Mouse (Mus musculus): ENCODE results near the gene Gm13723. TPM values are rescaled to one million over a fixed set of nuclear protein-coding genes. Genes with fewer than 3 reads are reported as not detected.

Gm13723 gene
- not detected in 2 replicates for polyA plus RNA-seq (2015; fragmentation: Nextera tagmentation; extraction: Ambion mirVana)

DNA sequence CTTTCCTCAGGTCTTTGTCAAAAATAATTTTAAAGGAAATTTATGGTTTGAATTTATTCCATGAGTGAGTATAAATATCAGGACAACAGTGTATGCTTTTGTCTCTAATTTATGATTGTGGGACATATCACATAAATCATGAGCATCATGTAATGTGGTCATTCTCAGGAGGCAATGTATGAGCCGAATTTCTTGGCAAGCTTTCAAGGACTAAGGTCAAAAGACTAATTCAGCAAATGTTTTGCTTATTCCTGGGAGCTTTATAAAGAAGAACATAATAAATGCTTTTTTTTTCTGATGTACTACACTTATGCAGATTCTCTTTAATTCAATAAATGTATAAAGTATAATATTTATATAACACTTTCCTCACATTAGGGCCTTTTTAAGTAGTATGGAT is at the start of gene Gm13723:
Gene Gm13723 (minus strand): TSS at position 101 of the 400 bp plus-strand sequence.
- no peak within 1 kb of the TSS for H3K4me3 ChIP-seq (replicated peaks)
- H3K36me3 ChIP-seq: no peaks in the 10 kb centered on the region
- H3K4me1 ChIP-seq (replicated peaks): no peaks in the 10 kb centered on the region
- H3K9ac ChIP-seq (replicated peaks): no peak within 1 kb of the TSS
- no peak for ATAC-seq
- H3K4me2 ChIP-seq (replicated peaks): no peak within 1 kb of the TSS
- WGBS: 72% methylated on average over 1 of the region's 1 CpGs
- no peaks in the 10 kb centered on the region for H3K27me3 ChIP-seq
- H3K9me3 ChIP-seq: no peaks in the 10 kb centered on the region
- no peak within 1 kb of the TSS for H3K27ac ChIP-seq

DNA sequence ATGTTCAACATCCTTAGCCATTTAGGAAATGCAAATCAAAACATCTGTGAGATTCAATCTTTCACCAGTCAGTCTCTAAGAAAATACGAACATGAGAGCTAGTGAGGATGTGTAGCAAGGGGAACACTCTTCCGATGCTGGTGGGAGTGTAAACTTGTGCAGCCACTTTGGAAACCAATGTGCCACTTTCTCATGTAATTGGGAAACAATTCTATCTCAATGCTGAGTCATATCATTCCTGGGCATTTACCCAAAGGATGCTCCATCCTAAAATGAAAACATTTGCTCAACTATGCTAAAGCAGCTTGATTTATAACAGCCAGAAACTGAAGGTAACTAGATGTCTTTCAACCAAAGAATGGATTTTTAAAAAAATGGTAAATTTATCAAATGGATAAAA is 31.0 kb upstream of the Gm13723 start:
- no peaks in the 10 kb centered on the region for H3K9me3 ChIP-seq
- no peak overlapping the region for H3K27ac ChIP-seq
- H3K27me3 ChIP-seq: no peaks in the 10 kb centered on the region
- no peak overlapping the region for H3K9ac ChIP-seq (replicated peaks)
- no peaks in the 10 kb centered on the region for H3K4me1 ChIP-seq (replicated peaks)
- ATAC-seq: no peak
- H3K4me3 ChIP-seq (replicated peaks): no peak overlapping the region
- no peak overlapping the region for H3K4me2 ChIP-seq (replicated peaks)
- WGBS: 89% methylated on average over 2 of the region's 2 CpGs
- no peaks in the 10 kb centered on the region for H3K36me3 ChIP-seq

DNA sequence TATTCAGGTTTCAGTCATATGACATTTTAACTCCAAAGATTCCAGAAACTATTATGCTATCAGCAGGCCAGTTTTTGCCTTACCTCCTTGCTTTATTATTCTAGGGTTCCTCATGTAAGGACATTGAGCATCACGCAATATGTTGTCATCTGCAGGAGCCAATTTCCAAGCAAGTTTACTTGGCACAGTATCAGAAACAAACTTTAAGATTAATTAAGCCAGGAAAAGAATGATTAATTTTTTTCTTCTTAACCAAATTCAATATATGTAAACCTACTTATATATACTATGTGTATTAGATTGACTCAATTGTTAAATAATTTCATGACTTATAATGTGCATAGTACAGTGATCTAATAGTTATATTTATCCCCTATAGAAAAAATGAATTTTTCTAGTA is 17.5 kb upstream of the Gm13723 start, which contains the start of gene Olfr1097:
Gene Olfr1097 (minus strand): TSS at position 101 of the 400 bp plus-strand sequence.
- 100% methylated on average over 1 of the region's 1 CpGs for WGBS
- no peak within 1 kb of the TSS for H3K4me2 ChIP-seq (replicated peaks)

DNA sequence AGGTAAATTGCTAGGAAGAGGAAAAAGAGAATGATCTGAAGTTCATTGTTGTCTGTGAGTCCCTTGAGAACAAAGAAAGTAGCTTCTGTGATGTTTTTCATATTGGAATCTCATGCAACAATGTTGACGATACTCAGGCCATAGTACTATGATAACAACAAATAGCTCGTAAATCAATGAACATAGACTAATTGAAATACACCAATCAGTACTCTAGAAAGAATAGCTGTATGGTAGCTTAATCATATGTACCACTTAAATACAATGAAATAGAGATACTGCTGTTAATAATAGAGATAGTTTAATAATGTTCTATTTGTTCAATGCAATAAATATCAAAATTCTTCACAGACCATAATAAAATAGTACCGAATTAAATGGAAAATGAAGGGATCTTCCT is 23.0 kb downstream of the Gm13723 start, which contains the start of gene Olfr1095:
Gene Olfr1095 (minus strand): TSS at position 101 of the 400 bp plus-strand sequence.
- no peak within 1 kb of the TSS for H3K9ac ChIP-seq (replicated peaks)
- 94% methylated on average over 3 of the region's 3 CpGs for WGBS
- no peak for ATAC-seq
- H3K4me1 ChIP-seq (replicated peaks): no peaks in the 10 kb centered on the region
- H3K4me3 ChIP-seq (replicated peaks): no peak within 1 kb of the TSS
- no peaks in the 10 kb centered on the region for H3K9me3 ChIP-seq
- H3K27ac ChIP-seq: no peak within 1 kb of the TSS
- H3K36me3 ChIP-seq: no peaks in the 10 kb centered on the region
- H3K27me3 ChIP-seq: no peaks in the 10 kb centered on the region
- no peak within 1 kb of the TSS for H3K4me2 ChIP-seq (replicated peaks)

More for the DNA sequence above, 17.5 kb upstream of the Gm13723 start, which contains the start of gene Olfr1097:
- Histone ChIP-seq H3K36me3 (no peaks in the 10 kb centered on the region), H3K4me1 (replicated peaks) (no peaks in the 10 kb centered on the region), H3K4me3 (replicated peaks) (no peak within 1 kb of the TSS), H3K27me3 (no peaks in the 10 kb centered on the region), H3K9ac (replicated peaks) (no peak within 1 kb of the TSS), H3K9me3 (no peaks in the 10 kb centered on the region), H3K27ac (no peak within 1 kb of the TSS)
- ATAC-seq: no peak

DNA sequence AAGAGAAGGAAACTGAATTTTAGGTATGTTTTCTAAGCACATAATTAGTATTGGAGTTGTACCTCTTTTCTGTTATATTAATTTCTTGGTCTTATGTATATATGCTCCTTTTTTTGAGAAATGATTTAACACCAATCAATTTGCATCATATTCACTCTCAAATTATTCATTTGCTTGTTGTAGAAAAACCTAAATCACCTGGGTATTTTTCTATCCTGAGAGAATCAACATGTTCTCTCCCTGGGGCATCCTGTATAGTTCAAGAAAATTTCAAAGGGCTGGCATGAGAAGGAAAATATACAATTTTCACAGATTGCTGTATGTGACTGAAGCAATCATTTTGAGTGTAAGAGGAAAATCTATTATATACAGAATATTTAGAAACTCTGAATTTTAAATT is 50.2 kb downstream of the Gm13723 start, which contains the start of gene Olfr1094:
Gene Olfr1094 (plus strand): TSS at position 301 of the 400 bp plus-strand sequence.
- H3K4me3 ChIP-seq (replicated peaks): no peak within 1 kb of the TSS
- no peaks in the 10 kb centered on the region for H3K36me3 ChIP-seq
- no peaks in the 10 kb centered on the region for H3K9me3 ChIP-seq
- H3K4me2 ChIP-seq (replicated peaks): no peak within 1 kb of the TSS
- H3K27me3 ChIP-seq: no peaks in the 10 kb centered on the region
- H3K27ac ChIP-seq: no peak within 1 kb of the TSS
- no peak for ATAC-seq
- H3K9ac ChIP-seq (replicated peaks): no peak within 1 kb of the TSS
- H3K4me1 ChIP-seq (replicated peaks): no peaks in the 10 kb centered on the region

Other genes with a start within 250 kb of the Gm13723 start
- not detected in 2 replicates for gene Olfr1084, start 235.1 kb downstream of the Gm13723 start, polyA plus RNA-seq (2015; fragmentation: Nextera tagmentation; extraction: Ambion mirVana)
- not detected in 2 replicates for gene Olfr1085, start 212.8 kb downstream of the Gm13723 start, polyA plus RNA-seq (2015; fragmentation: Nextera tagmentation; extraction: Ambion mirVana)
- not detected in 2 replicates for gene Olfr1086, start 194.7 kb downstream of the Gm13723 start, polyA plus RNA-seq (2015; fragmentation: Nextera tagmentation; extraction: Ambion mirVana)
- gene Olfr1087, start 176.4 kb downstream of the Gm13723 start, polyA plus RNA-seq (2015; fragmentation: Nextera tagmentation; extraction: Ambion mirVana): not detected in 2 replicates
- not detected in 2 replicates for gene Olfr1089, start 141.1 kb downstream of the Gm13723 start, polyA plus RNA-seq (2015; fragmentation: Nextera tagmentation; extraction: Ambion mirVana)
- gene Olfr1090, start 115.8 kb downstream of the Gm13723 start, polyA plus RNA-seq (2015; fragmentation: Nextera tagmentation; extraction: Ambion mirVana): not detected in 2 replicates
- gene Olfr1093, start 92.3 kb downstream of the Gm13723 start, polyA plus RNA-seq (2015; fragmentation: Nextera tagmentation; extraction: Ambion mirVana): not detected in 2 replicates
- not detected in 2 replicates for gene Olfr141, start 64.8 kb downstream of the Gm13723 start, polyA plus RNA-seq (2015; fragmentation: Nextera tagmentation; extraction: Ambion mirVana)
- not detected in 2 replicates for gene Olfr1094, start 50.1 kb downstream of the Gm13723 start, polyA plus RNA-seq (2015; fragmentation: Nextera tagmentation; extraction: Ambion mirVana)
- not detected in 2 replicates for gene Olfr1095, start 23.1 kb downstream of the Gm13723 start, polyA plus RNA-seq (2015; fragmentation: Nextera tagmentation; extraction: Ambion mirVana)
- not detected in 2 replicates for gene Olfr1097, start 17.4 kb upstream of the Gm13723 start, polyA plus RNA-seq (2015; fragmentation: Nextera tagmentation; extraction: Ambion mirVana)
- gene Olfr1098, start 49.7 kb upstream of the Gm13723 start, polyA plus RNA-seq (2015; fragmentation: Nextera tagmentation; extraction: Ambion mirVana): not detected in 2 replicates
- not detected in 2 replicates for gene Olfr1099, start 85.9 kb upstream of the Gm13723 start, polyA plus RNA-seq (2015; fragmentation: Nextera tagmentation; extraction: Ambion mirVana)
- gene Olfr1100, start 105.2 kb upstream of the Gm13723 start, polyA plus RNA-seq (2015; fragmentation: Nextera tagmentation; extraction: Ambion mirVana): not detected in 2 replicates
- gene Olfr1101, start 116.4 kb upstream of the Gm13723 start, polyA plus RNA-seq (2015; fragmentation: Nextera tagmentation; extraction: Ambion mirVana): not detected in 2 replicates
- not detected in 2 replicates for gene Olfr1102, start 123.6 kb upstream of the Gm13723 start, polyA plus RNA-seq (2015; fragmentation: Nextera tagmentation; extraction: Ambion mirVana)
- not detected in 2 replicates for gene Olfr1104, start 152.3 kb upstream of the Gm13723 start, polyA plus RNA-seq (2015; fragmentation: Nextera tagmentation; extraction: Ambion mirVana)
- not detected in 2 replicates for gene Olfr1105, start 161.7 kb upstream of the Gm13723 start, polyA plus RNA-seq (2015; fragmentation: Nextera tagmentation; extraction: Ambion mirVana)
- gene Olfr1106, start 177.5 kb upstream of the Gm13723 start, polyA plus RNA-seq (2015; fragmentation: Nextera tagmentation; extraction: Ambion mirVana): not detected in 2 replicates
- gene Olfr1107, start 201.0 kb upstream of the Gm13723 start, polyA plus RNA-seq (2015; fragmentation: Nextera tagmentation; extraction: Ambion mirVana): not detected in 2 replicates
- gene Olfr1109, start 221.2 kb upstream of the Gm13723 start, polyA plus RNA-seq (2015; fragmentation: Nextera tagmentation; extraction: Ambion mirVana): not detected in 2 replicates
- gene Olfr259, start 239.8 kb upstream of the Gm13723 start, polyA plus RNA-seq (2015; fragmentation: Nextera tagmentation; extraction: Ambion mirVana): not detected in 2 replicates

Measured in midbrain, embryonic 13.5 days (tissue).